Comparison of ENCODE assay signal across 8 mouse cellular contexts in genomic region chr4:108835496-108835895, GRCm38 (mm10). TPM values are rescaled to one million over a fixed set of nuclear protein-coding genes. Genes with fewer than 3 reads are reported as not detected.
DNase-seq lines count a peak whose midpoint lies in the region; ATAC-seq and TF ChIP-seq lines count a peak whose summit lies in the region.

No protein-coding gene starts in this region.

- peaks cover 22% of the 10 kb centered on the region for H3K36me3 ChIP-seq in heart, adult 2 months (ENCODE audit: control insufficient read depth, insufficient read depth, low read length)
- H3K36me3 ChIP-seq in C2C12 (ENCODE audit: control insufficient read depth, insufficient read depth), result no peaks in the 10 kb centered on the region
- H3K36me3 ChIP-seq in forebrain, embryonic 12.5 days (replicated peaks), result no peaks in the 10 kb centered on the region
- H3K36me3 ChIP-seq in liver, embryonic 13.5 days, result no peaks in the 10 kb centered on the region

- H3K4me1 ChIP-seq in heart, adult 2 months (ENCODE audit: control insufficient read depth, insufficient read depth, low read length), result peaks cover 6% of the 10 kb centered on the region
- H3K4me1 ChIP-seq in forebrain, embryonic 12.5 days, result peaks cover 36% of the 10 kb centered on the region
- H3K4me1 ChIP-seq in liver, embryonic 13.5 days (replicated peaks), result peaks cover 37% of the 10 kb centered on the region

- H3K27ac ChIP-seq in heart, adult 2 months, result peak overlapping the region; percentile 96
- H3K27ac ChIP-seq in forebrain, embryonic 12.5 days, result 0 out of 2 replicates have a peak overlapping the region, but pooled peaks have one; percentile 99
- H3K27ac ChIP-seq in liver, embryonic 13.5 days, result no peak overlapping the region

- peak overlapping the region; percentile 86 for H3K4me3 ChIP-seq in heart, adult 2 months
- H3K4me3 ChIP-seq in C2C12 (ENCODE audit: insufficient read depth, poor library complexity, severe bottlenecking), result peak overlapping the region; percentile 65
- peak overlapping the region; percentile 96 for H3K4me3 ChIP-seq in forebrain, embryonic 12.5 days (replicated peaks)
- H3K4me3 ChIP-seq in liver, embryonic 13.5 days (replicated peaks), result peak overlapping the region; percentile 83

- no peak for DNase-seq in heart, adult 2 months
- DNase-seq in heart, postnatal 10 days, result no peak
- DNase-seq in liver, embryonic 13.5 days, result no peak
- no peak for DNase-seq in ovary, postnatal 10 days (ENCODE audit: low spot score)
- DNase-seq in testis, postnatal 14 days (ENCODE audit: low spot score), result no peak
- no peak for DNase-seq in cerebellum, adult 9-11 months

- no peaks in the 10 kb centered on the region for H3K27me3 ChIP-seq in heart, adult 2 months (ENCODE audit: control insufficient read depth, insufficient read depth, low read length)
- H3K27me3 ChIP-seq in C2C12 (ENCODE audit: control insufficient read depth, insufficient read depth, insufficient read length), result no peaks in the 10 kb centered on the region
- H3K27me3 ChIP-seq in forebrain, embryonic 12.5 days, result no peaks in the 10 kb centered on the region
- H3K27me3 ChIP-seq in liver, embryonic 13.5 days, result no peaks in the 10 kb centered on the region

- intact Hi-C loops in heart, adult 2 months (cut with DNase I), result loop anchor here (1.0 kb wide), 1 partner anchor 12 kb away; the partner anchor contains the start of gene Kti12
- intact Hi-C loops in heart, postnatal 10 days (cut with DNase I), result loop anchor here (1.0 kb wide), 1 partner anchor 12 kb away; the partner anchor contains the start of gene Kti12

- H3K9ac ChIP-seq in heart, adult 2 months (ENCODE audit: low read depth, low read length), result no peak overlapping the region
- peak overlapping the region; percentile 78 for H3K9ac ChIP-seq in forebrain, embryonic 12.5 days
- H3K9ac ChIP-seq in liver, embryonic 13.5 days, result peak overlapping the region; percentile 78

- H3K4me2 ChIP-seq in forebrain, embryonic 12.5 days, result peak overlapping the region; percentile 80
- H3K4me2 ChIP-seq in liver, embryonic 13.5 days, result peak overlapping the region; percentile 93

- TF ChIP-seq EP300 in heart, adult 2 months (IDR thresholded peaks at IDR 0.05; ENCODE audit: insufficient read depth, low read depth, low read length), result no peak

- H3ac ChIP-seq in C2C12 (ENCODE audit: control insufficient read depth, insufficient read length, low read depth), result peak overlapping the region; percentile 45

- TF ChIP-seq POLR2A in heart, adult 2 months (IDR thresholded peaks at IDR 0.05; ENCODE audit: insufficient read depth, low read depth, low read length), result no peak

- no peak for ATAC-seq in forebrain, embryonic 12.5 days (ENCODE audit: low FRiP score)
- no peak for ATAC-seq in liver, embryonic 13.5 days (ENCODE audit: low read depth)

- H3K79me2 ChIP-seq in heart, adult 2 months (replicated peaks; ENCODE audit: control insufficient read depth, insufficient read depth, low read length), result peaks cover 1% of the 10 kb centered on the region; the same call in 1 of the 2 replicates
- H3K79me2 ChIP-seq in C2C12 (ENCODE audit: control insufficient read depth, insufficient read depth), result peaks cover 81% of the 10 kb centered on the region

- H3K9me3 ChIP-seq in forebrain, embryonic 12.5 days, result no peaks in the 10 kb centered on the region
- no peaks in the 10 kb centered on the region for H3K9me3 ChIP-seq in liver, embryonic 13.5 days (replicated peaks)

- peaks cover 35% of the 10 kb centered on the region for H3K79me3 ChIP-seq in C2C12 (ENCODE audit: low read depth)

- no peak for TF ChIP-seq CTCF in heart, adult 2 months (IDR thresholded peaks at IDR 0.05)
- no peak for TF ChIP-seq CTCF in C2C12 (IDR thresholded peaks at IDR 0.05; ENCODE audit: control insufficient read depth, insufficient read depth, insufficient read length)

- WGBS in heart, adult 2 months, result 47% methylated on average over 3 of the region's 3 CpGs
- WGBS in forebrain, embryonic 12.5 days, result 65% methylated on average over 3 of the region's 3 CpGs
- WGBS in liver, embryonic 13.5 days (ENCODE audit: insufficient replicate concordance), result 61% methylated on average over 3 of the region's 3 CpGs

TF ChIP-seq in C2C12, 6 proteins besides CTCF, POLR2A, EP300 and RAD21:
- no peak for TF ChIP-seq FOSL1 (IDR thresholded peaks at IDR 0.05; ENCODE audit: insufficient read depth, low read length, poor library complexity, severe bottlenecking)
- no peak for TF ChIP-seq MYOD1 (IDR thresholded peaks at IDR 0.05; ENCODE audit: control insufficient read depth, insufficient read length, low read depth)
- no peak for TF ChIP-seq MAX (IDR thresholded peaks at IDR 0.05)
- TF ChIP-seq CEBPB (IDR thresholded peaks at IDR 0.05; ENCODE audit: low read depth), result no peak
- TF ChIP-seq MYOG (IDR thresholded peaks at IDR 0.05; ENCODE audit: control insufficient read depth, extremely low read depth, insufficient read length), result no peak
- TF ChIP-seq USF1 (IDR thresholded peaks at IDR 0.05; ENCODE audit: low read depth), result no peak

RNA-seq across cellular contexts. Expression of gene Txndc12, which starts 1.1 kb away (rescaled TPM):
- total RNA-seq in heart, adult 2 months (2021), result 10 to 100 TPM; 29.2 to 30.0 TPM
- polyA plus RNA-seq in heart, adult 2 months (2012; rRNA removed), result 15.7 and 23.4 TPM in 2 replicates
- 10 to 100 TPM; 52.4 to 60.3 TPM for total RNA-seq in heart, postnatal 10 days (2021)
- 51.1 TPM for polyA plus RNA-seq in C2C12 (2012; fragmentation: generic; extraction: Trizol)
- 96.1 and 96.6 TPM in 2 replicates for polyA plus RNA-seq in forebrain, embryonic 12.5 days (2016; fragmentation: Nextera tagmentation; extraction: Ambion mirVana)
- 28.3 and 31.8 TPM in 2 replicates for polyA plus RNA-seq in liver, embryonic 13.5 days (2015; fragmentation: Nextera tagmentation; extraction: Ambion mirVana)

RNA-seq across cellular contexts. Expression of gene Btf3l4, which starts 2.1 kb away (rescaled TPM):
- 10 to 100 TPM; 70.1 to 78.1 TPM for total RNA-seq in heart, adult 2 months (2021)
- 18.5 and 33.8 TPM in 2 replicates for polyA plus RNA-seq in heart, adult 2 months (2012; rRNA removed)
- 100 to 1,000 TPM; 105 to 108 TPM for total RNA-seq in heart, postnatal 10 days (2021)
- polyA plus RNA-seq in C2C12 (2012; fragmentation: generic; extraction: Trizol), result 29.1 TPM
- 254 and 266 TPM in 2 replicates for polyA plus RNA-seq in forebrain, embryonic 12.5 days (2016; fragmentation: Nextera tagmentation; extraction: Ambion mirVana)
- polyA plus RNA-seq in liver, embryonic 13.5 days (2015; fragmentation: Nextera tagmentation; extraction: Ambion mirVana), result 56.9 and 63.5 TPM in 2 replicates

RNA-seq across cellular contexts. Expression of gene Kti12, which starts 12.1 kb away (rescaled TPM):
- 10 to 100 TPM; 20.3 to 23.3 TPM for total RNA-seq in heart, adult 2 months (2021)
- polyA plus RNA-seq in heart, adult 2 months (2012; rRNA removed), result 22.9 and 29.7 TPM in 2 replicates
- 10 to 100 TPM; 18.6 to 19.8 TPM for total RNA-seq in heart, postnatal 10 days (2021)
- 62.8 TPM for polyA plus RNA-seq in C2C12 (2012; fragmentation: generic; extraction: Trizol)
- polyA plus RNA-seq in forebrain, embryonic 12.5 days (2016; fragmentation: Nextera tagmentation; extraction: Ambion mirVana), result 40.6 and 42.0 TPM in 2 replicates
- polyA plus RNA-seq in liver, embryonic 13.5 days (2015; fragmentation: Nextera tagmentation; extraction: Ambion mirVana), result 59.6 and 63.3 TPM in 2 replicates

RNA-seq across cellular contexts. Expression of gene A730015C16Rik, which starts 12.9 kb away (rescaled TPM):
- total RNA-seq in heart, adult 2 months (2021), result not detected
- polyA plus RNA-seq in heart, adult 2 months (2012; rRNA removed), result 0.15 TPM in 1 of 2 replicates, not detected in the other
- not detected for total RNA-seq in heart, postnatal 10 days (2021)
- polyA plus RNA-seq in C2C12 (2012; fragmentation: generic; extraction: Trizol), result 0.22 TPM
- 1.5 and 2.9 TPM in 2 replicates for polyA plus RNA-seq in forebrain, embryonic 12.5 days (2016; fragmentation: Nextera tagmentation; extraction: Ambion mirVana)
- polyA plus RNA-seq in liver, embryonic 13.5 days (2015; fragmentation: Nextera tagmentation; extraction: Ambion mirVana), result 0.24 and 0.34 TPM in 2 replicates

RNA-seq across cellular contexts. Expression of gene Rab3b, which starts 43.4 kb away (rescaled TPM):
- 1 to 10 TPM in 1 of 2 experiments, under 1 TPM in 1; 0.63 to 1.3 TPM for total RNA-seq in heart, adult 2 months (2021)
- polyA plus RNA-seq in heart, adult 2 months (2012; rRNA removed), result 6.2 and 6.6 TPM in 2 replicates
- total RNA-seq in heart, postnatal 10 days (2021), result 1 to 10 TPM in 1 of 2 experiments, under 1 TPM in 1; 0.50 to 1.2 TPM
- polyA plus RNA-seq in C2C12 (2012; fragmentation: generic; extraction: Trizol), result 4.1 TPM
- polyA plus RNA-seq in forebrain, embryonic 12.5 days (2016; fragmentation: Nextera tagmentation; extraction: Ambion mirVana), result 33.7 and 34.6 TPM in 2 replicates
- 2.1 and 3.5 TPM in 2 replicates for polyA plus RNA-seq in liver, embryonic 13.5 days (2015; fragmentation: Nextera tagmentation; extraction: Ambion mirVana)
